Mouse (Mus musculus) left cerebral cortex, adult 2 months (tissue): ENCODE measurements around the gene Pdx1. TPM values are rescaled to one million over a fixed set of nuclear protein-coding genes. Genes with fewer than 3 reads are reported as not detected.
A peak's percentile ranks its signal among the peaks of the same experiment; 100 is the strongest.

ENCODE experiments used
- DNase-seq, 2 experiments: peaks; one replicate each; pipeline ENCODE4 v3.0.0; 2021 to 2022; ENCODE audit warnings: low spot score in 2 of 2, mixed read lengths in 1 of 2; ENCODE audit errors: extremely low spot score in 1 of 2
- H3K27ac ChIP-seq: fragments of 200-600 bp; 2 replicates; pipeline ENCODE4 v1.8.1; 2022
- H3K4me3 ChIP-seq: fragments of 200-600 bp; 2 replicates; pipeline ENCODE4 v1.8.1; 2022
- CTCF ChIP-seq: fragments of 200-600 bp; IDR thresholded peaks from 2 replicates; pipeline ENCODE4 v1.8.1; 2022; ENCODE audit warnings: antibody characterized with exemption, mild to moderate bottlenecking, moderate library complexity
- intact Hi-C: fragments of 180-260 bp; cut with DNase I; formaldehyde crosslinking; loops from one replicate; pipeline ENCODE4 v1.15.1; 2025
- microRNA-seq, 2 experiments: library from miRNA; unstranded; fragments of <30 nt; microRNA quantifications; one replicate each; pipeline ENCODE4 v1.2.0; 2021
- total RNA-seq, 2 experiments: library from RNA; stranded (reverse); gene quantifications; 2 replicates each; pipeline ENCODE4 v1.2.3; 2021

Gene Pdx1
- total RNA-seq, 2 experiments from 2014 or later: not detected

DNA sequence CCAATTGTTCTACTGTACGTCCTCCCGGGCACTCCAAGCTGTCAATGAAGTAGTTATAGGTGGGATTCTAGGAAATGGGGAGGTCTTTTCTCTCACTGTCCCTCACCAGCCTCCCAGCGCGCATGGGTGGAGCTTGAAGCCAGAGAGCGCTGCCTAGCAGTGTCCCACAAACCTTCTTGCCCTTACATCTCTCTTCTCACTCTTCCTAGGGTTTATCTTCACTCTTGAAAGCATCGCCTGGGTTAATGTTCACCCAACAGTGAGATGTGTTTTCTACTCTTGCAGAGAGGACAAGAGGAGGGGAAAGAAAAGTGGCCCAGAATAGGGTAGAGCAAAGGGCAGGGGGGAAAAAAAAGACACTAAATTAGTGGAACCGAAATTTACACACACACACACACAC, 47.6 kb downstream of the Pdx1 start:
- DNase-seq: no peak
- TF ChIP-seq CTCF: no peak
- intact Hi-C loops: no loop called here
- no peak overlapping the region for H3K4me3 ChIP-seq
- no peak overlapping the region for H3K27ac ChIP-seq

DNA sequence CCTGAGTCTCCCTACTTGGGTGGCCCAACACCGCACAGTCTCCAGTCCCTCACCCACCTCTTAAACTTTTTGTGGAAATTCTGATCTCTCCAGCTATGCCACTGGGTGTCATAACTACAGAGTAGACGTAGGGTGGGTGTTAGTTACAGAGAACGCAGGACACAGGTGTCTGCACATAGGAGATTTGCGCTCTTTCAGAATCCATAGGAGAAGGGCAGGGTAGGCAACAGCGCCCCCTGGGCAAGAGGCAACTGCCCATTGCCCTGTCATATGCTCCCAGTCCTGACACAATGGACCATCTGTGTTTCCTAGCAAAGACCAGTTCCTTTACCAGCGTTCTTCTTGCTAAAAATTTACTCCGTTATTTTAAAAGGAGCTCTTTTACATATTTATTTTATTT, 48.2 kb downstream of the Pdx1 start:
- Histone ChIP-seq H3K27ac (no peak overlapping the region), H3K4me3 (no peak overlapping the region)
- no peak for DNase-seq
- intact Hi-C loops: loop anchor here (2.0 kb wide), 4 partner anchors 403 to 643 kb away; no protein-coding TSS in a partner anchor
- peak; percentile 19 for TF ChIP-seq CTCF

DNA sequence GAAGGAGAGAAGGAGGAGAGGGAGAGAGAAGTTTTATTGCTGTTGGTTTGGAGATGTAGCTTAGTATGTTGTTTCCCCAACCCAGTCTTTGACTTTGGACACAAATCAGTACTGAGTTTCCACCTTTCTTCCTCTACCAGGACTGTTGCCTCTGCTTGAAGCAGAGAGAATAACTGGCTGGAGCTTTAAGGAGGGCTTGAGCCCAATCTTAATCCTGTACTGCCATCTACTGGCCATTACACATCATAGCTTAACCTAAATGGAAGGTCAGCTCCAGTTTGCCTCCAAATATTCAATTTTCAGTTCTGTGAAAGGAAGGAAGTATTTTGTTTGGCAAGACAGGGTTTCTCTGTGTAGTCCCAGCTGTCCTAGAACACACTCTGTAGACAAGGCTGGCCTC, 49.9 kb downstream of the Pdx1 start:
- Histone ChIP-seq H3K4me3 (no peak overlapping the region), H3K27ac (no peak overlapping the region)
- intact Hi-C loops: loop anchor here (1.0 to 2.0 kb wide), 5 partner anchors 336 to 645 kb away; no protein-coding TSS in a partner anchor
- peak; percentile 82 for TF ChIP-seq CTCF
- no peak for DNase-seq

DNA sequence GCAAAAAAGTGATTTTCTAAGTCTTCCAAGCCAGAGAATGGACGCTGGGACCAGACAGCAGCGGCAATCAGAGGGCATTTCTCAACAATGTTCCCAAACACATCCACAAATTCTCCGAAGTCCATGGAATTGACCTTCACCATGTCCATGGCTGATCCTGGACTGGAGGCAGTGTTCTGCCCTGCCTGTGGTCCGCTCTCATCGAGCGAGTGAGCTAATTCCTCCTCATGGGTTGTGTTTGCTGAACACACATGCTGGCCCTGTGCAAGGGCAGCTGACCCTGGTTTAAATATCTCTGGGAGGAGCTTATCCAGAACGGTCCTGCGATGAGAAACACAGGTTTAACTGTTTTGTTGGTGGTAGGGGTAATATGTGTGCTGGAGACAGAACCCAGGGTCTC, 52.4 kb downstream of the Pdx1 start, which contains the start of gene Urad:
Gene Urad (minus strand): TSS at position 258 of the 400 bp plus-strand sequence.
- no peak for DNase-seq
- no peak for TF ChIP-seq CTCF
- intact Hi-C loops: no loop called here
- Histone ChIP-seq H3K4me3 (no peak within 1 kb of the TSS), H3K27ac (no peak within 1 kb of the TSS)

DNA sequence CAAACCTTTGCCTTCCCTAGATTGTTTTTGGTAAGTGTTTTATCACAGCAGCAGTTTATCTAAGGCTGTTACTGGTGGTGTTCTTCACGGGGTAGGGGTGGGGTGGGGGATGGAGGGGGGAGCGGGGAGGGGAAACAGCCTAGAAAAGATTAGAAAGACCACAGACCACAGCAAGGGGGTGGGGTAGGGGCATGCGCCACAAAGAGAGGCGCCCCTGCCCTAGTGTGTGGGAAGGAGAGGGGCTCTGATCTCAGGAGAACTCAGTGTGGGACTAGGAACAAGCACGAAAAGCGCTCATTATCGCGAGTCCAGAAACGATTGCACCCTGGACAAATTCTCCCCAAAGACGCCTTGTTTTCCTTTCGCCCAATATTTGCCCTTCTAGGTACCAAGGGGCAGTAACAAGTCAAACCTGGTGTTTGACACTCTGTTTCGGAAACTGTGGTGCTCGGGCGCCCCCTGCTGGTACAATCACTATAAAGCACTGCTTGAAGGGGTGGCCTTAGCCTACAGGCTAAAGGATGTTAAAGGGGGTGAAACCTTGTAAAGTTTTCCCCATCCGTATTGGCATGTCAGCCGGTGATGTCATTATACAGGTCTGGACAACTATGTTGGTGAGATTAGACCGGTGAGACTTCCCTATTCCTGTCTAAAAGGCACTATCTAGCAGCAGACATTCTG, 53.6 kb downstream of the Pdx1 start:
- Histone ChIP-seq H3K4me3 (no peak overlapping the region), H3K27ac (no peak overlapping the region)
- TF ChIP-seq CTCF: peak; percentile 87
- peak; percentile 43 to 67 for DNase-seq
- intact Hi-C loops: no loop called here

Small RNA genes lying within 50 kb of the gene (microRNA-seq; reads per million reads assigned to microRNA genes)
- 0.49 to 0.72 reads per million in 2 experiments for gene Mir7k

Other genes starting within 250 kb of the Pdx1 start
- 1 to 10 TPM; 5.8 to 6.3 TPM for gene Lnx2, start 193.4 kb upstream of the Pdx1 start, total RNA-seq
- 10 to 100 TPM; 66.8 to 67.0 TPM for gene Polr1d, start 192.9 kb upstream of the Pdx1 start, total RNA-seq
- gene Gsx1, start 81.3 kb upstream of the Pdx1 start, total RNA-seq: under 1 TPM; 0.19 to 0.38 TPM
- gene Cdx2, start 37.3 kb downstream of the Pdx1 start, total RNA-seq: not detected
- gene Urad, start 52.5 kb downstream of the Pdx1 start, total RNA-seq: not detected
- gene Flt3, start 130.5 kb downstream of the Pdx1 start, total RNA-seq: 1 to 10 TPM; 7.2 to 8.0 TPM
- 10 to 100 TPM; 92.7 to 99.7 TPM for gene Pan3, start 160.2 kb downstream of the Pdx1 start, total RNA-seq